Mouse (Mus musculus) natural killer cell, adult 2 months (primary cell): ENCODE measurements at regions not wholly inside any gene's neighbourhood (a gene's known extent, or its start where the extent isn't known, plus 50 kb on each side); places are given as distances from the start of the nearest gene placed in this dataset.

ENCODE experiments used
- DNase-seq, 2 experiments: peaks; one replicate each; pipeline ENCODE4 v3.0.0; 2022; ENCODE audit warnings: low spot score in 2 of 2

- DNase-seq = no peak
Observed at GRCm38 (mm10) chr12:107372254-107372653, 116.2 kb upstream of the 3110018I06Rik start.

GRCm38 (mm10) chr12:107392050-107392795, 96.2 kb upstream of the 3110018I06Rik start:
- no peak for DNase-seq

GRCm38 (mm10) chr12:107394467-107394866, 94.0 kb upstream of the 3110018I06Rik start:
- DNase-seq = no peak

GRCm38 (mm10) chr12:107404821-107405220, 83.6 kb upstream of the 3110018I06Rik start:
- no peak for DNase-seq

GRCm38 (mm10) chr12:107423923-107424322, 64.5 kb upstream of the 3110018I06Rik start:
- DNase-seq = no peak

GRCm38 (mm10) chr12:107438506-107438905, 49.9 kb upstream of the 3110018I06Rik start:
- no peak for DNase-seq
